In the genomic region with DNA sequence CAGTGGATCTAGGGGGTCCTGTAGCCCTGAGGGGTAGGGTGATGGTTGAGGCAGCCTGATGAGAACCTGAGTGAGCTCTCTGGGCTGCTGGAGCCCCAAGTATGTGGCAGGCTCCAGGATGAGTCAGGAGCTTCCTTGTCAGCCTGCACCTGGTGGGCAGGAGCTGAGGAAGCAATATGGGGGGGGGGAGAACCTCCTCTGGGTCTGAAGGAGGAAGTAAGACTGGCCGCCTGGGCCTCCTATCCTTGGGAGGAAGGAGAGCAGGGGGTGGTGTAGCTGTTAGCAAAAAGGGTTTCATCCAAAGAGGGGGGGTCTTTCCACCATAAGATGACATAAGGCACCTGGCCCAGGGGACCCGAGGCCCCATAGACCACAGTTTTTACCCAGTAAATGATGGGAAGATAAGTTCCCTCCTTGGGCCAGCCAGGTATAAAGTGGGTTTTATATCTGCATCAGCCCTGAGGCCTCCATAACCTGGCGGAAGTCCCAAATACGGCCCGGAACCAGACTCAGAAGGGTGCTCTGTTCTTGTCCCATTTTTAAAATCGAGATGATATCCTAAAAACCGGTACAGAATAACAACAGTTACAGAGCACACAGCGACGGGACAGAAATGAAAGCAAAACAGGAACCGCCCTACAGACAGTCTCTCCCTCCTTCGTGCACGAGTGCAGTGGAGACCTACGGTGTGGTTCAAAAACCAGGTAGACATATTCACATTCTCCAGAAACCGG, we compare ENCODE assay signal across 1 mouse cellular context.
TF ChIP-seq lines count a peak whose summit lies in the region.

No protein-coding gene starts in this region.

TF ChIP-seq in CH12.LX, 34 proteins besides CTCF, POLR2A, EP300 and RAD21 (continued from another document):
- TF ChIP-seq IRF4 (IDR thresholded peaks at IDR 0.05; ENCODE audit: low read depth, low read length), result 0 out of 2 replicates have a peak, but pooled peaks have one; percentile 33
- no peak for TF ChIP-seq USF1 (IDR thresholded peaks at IDR 0.05; ENCODE audit: low read depth, low read length)
- peak; percentile 36 for TF ChIP-seq HCFC1 (IDR thresholded peaks at IDR 0.05; ENCODE audit: low read depth, low read length)
- peak; percentile 26; the same call in 1 of the 2 replicates for TF ChIP-seq ELF1 (IDR thresholded peaks at IDR 0.05; ENCODE audit: low read depth, low read length)
- TF ChIP-seq TCF12 (IDR thresholded peaks at IDR 0.05; ENCODE audit: low read depth, low read length), result peak; percentile 19; the same call in 1 of the 2 replicates
- TF ChIP-seq ZC3H11A (IDR thresholded peaks at IDR 0.05; ENCODE audit: low read depth, low read length), result no peak
TF ChIP-seq in CH12.LX: peak in this region for 6.
